ENCODE assay signal across 8 mouse cellular contexts in genomic region chr7:34749753-34750152, GRCm38 (mm10).
DNase-seq lines count a peak whose midpoint lies in the region; ATAC-seq and TF ChIP-seq lines count a peak whose summit lies in the region.

No protein-coding gene starts in this region.

- no peak overlapping the region for H3K27ac ChIP-seq in heart, postnatal 0 days (ENCODE audit: low read depth)
- no peak overlapping the region for H3K27ac ChIP-seq in heart, embryonic 11.5 days (ENCODE audit: low read depth, low read length)

- no peaks in the 10 kb centered on the region for H3K27me3 ChIP-seq in heart, postnatal 0 days (ENCODE audit: control insufficient read depth, insufficient read depth, low read length)
- no peaks in the 10 kb centered on the region for H3K27me3 ChIP-seq in heart, embryonic 11.5 days (ENCODE audit: control insufficient read depth, insufficient read depth, low read length)

- DNase-seq in heart, postnatal 0 days (ENCODE audit: low spot score): no peak
- peak; percentile 39 for DNase-seq in 416B (ENCODE audit: low read depth)
- DNase-seq in WW6 (ENCODE audit: low read depth, low spot score): peak; percentile 62
- peak; percentile 17 to 62 for DNase-seq in kidney, postnatal 36 days
- peak; percentile 75 for DNase-seq in thymus, postnatal 4 days
- DNase-seq in cerebellum, postnatal 36 days: no peak
- DNase-seq in heart, adult 8-10 months (ENCODE audit: low spot score): no peak

- no peak overlapping the region for H3K4me2 ChIP-seq in heart, postnatal 0 days (ENCODE audit: low read depth, low read length)
- no peak overlapping the region for H3K4me2 ChIP-seq in heart, embryonic 11.5 days

- WGBS in heart, postnatal 0 days: 51% methylated on average over 3 of the region's 3 CpGs
- 48% methylated on average over 3 of the region's 3 CpGs for WGBS in heart, embryonic 11.5 days (ENCODE audit: insufficient replicate concordance)

- peak; percentile 39 for TF ChIP-seq CTCF in heart, postnatal 0 days (IDR thresholded peaks at IDR 0.05; ENCODE audit: low read depth)

- H3K9ac ChIP-seq in heart, postnatal 0 days (replicated peaks; ENCODE audit: low read depth, low read length): no peak overlapping the region
- H3K9ac ChIP-seq in heart, embryonic 11.5 days (ENCODE audit: low read depth, low read length): no peak overlapping the region

- no peaks in the 10 kb centered on the region for H3K4me1 ChIP-seq in heart, postnatal 0 days (ENCODE audit: control insufficient read depth, insufficient read depth)
- 0 out of 2 replicates have a peak, but pooled peaks cover 7% of the 10 kb centered on the region for H3K4me1 ChIP-seq in heart, embryonic 11.5 days (ENCODE audit: control insufficient read depth, insufficient read depth, low read length)

- H3K36me3 ChIP-seq in heart, postnatal 0 days (replicated peaks; ENCODE audit: control insufficient read depth, insufficient read depth, low read length): no peaks in the 10 kb centered on the region
- H3K36me3 ChIP-seq in heart, embryonic 11.5 days (ENCODE audit: control insufficient read depth, insufficient read depth, low read length): no peaks in the 10 kb centered on the region

- no peaks in the 10 kb centered on the region for H3K9me3 ChIP-seq in heart, postnatal 0 days (replicated peaks; ENCODE audit: control insufficient read depth, low read length)
- 0 out of 2 replicates have a peak, but pooled peaks cover 3% of the 10 kb centered on the region for H3K9me3 ChIP-seq in heart, embryonic 11.5 days (replicated peaks; ENCODE audit: control insufficient read depth, low read length)

- ATAC-seq in heart, postnatal 0 days (ENCODE audit: insufficient read depth, low read depth): no peak
- ATAC-seq in heart, embryonic 11.5 days (replicated peaks; ENCODE audit: insufficient number of reproducible peaks, low FRiP score, low TSS enrichment): no peak

- no peak overlapping the region for H3K4me3 ChIP-seq in heart, postnatal 0 days (ENCODE audit: low read depth, low read length)
- H3K4me3 ChIP-seq in heart, embryonic 11.5 days (ENCODE audit: low read depth, low read length): no peak overlapping the region

- no peak for TF ChIP-seq EP300 in heart, postnatal 0 days (IDR thresholded peaks at IDR 0.05; ENCODE audit: low read depth)

Comparison
In these comparisons a context has a peak if more than half of its experiments do, and no peak if none do; other contexts are left out.
1. DNase-seq: peak in 416B (single experiment), WW6 (single experiment), kidney, postnatal 36 days (2 of 2) and thymus, postnatal 4 days (single experiment); none in heart, postnatal 0 days (single experiment), cerebellum, postnatal 36 days (0 of 2) and heart, adult 8-10 months (single experiment).